Mouse (Mus musculus) heart, adult 10 weeks (tissue): Measurements from ENCODE around the gene Topaz1. TPM values are rescaled to one million over a fixed set of nuclear protein-coding genes. Genes with fewer than 3 reads are reported as not detected.

Experiments
- polyA plus RNA-seq: library from polyadenylated mRNA; stranded (reverse); fragments of 350-450 nt; fragmentation: Illumina TruSeq; extraction: RNeasy Lipid Tissue Mini Kit (QIAGEN cat#74804); gene quantifications from one replicate; pipeline ENCODE4 v1.2.3, GENCODE M21; 2014; ENCODE audit warnings: low read depth, low replicate concordance

Gene Topaz1
- not detected for polyA plus RNA-seq

GRCm38 (mm10) chr9:122747060-122747459 lies at the start of gene Topaz1:
TSS of gene Topaz1 (plus strand) at chr9:122747346.

GRCm38 (mm10) chr9:122805053-122805844 lies 58.1 kb downstream of the Topaz1 start, which contains the start of gene Tcaim:
TSS of gene Tcaim (plus strand) at chr9:122805539.

GRCm38 (mm10) chr9:122843760-122844159 lies 96.6 kb downstream of the Topaz1 start, which contains the start of gene Gm35549:
TSS of gene Gm35549 (minus strand) at chr9:122844035.

Other genes starting within 250 kb of the Topaz1 start
- gene Tcaim, start 58.2 kb downstream of the Topaz1 start, polyA plus RNA-seq = 47.2 TPM
- gene Gm35549, start 96.7 kb downstream of the Topaz1 start, polyA plus RNA-seq = not detected
- gene Zfp445, start 118.7 kb downstream of the Topaz1 start, polyA plus RNA-seq = 72.8 TPM
- gene Zkscan7, start 138.3 kb downstream of the Topaz1 start, polyA plus RNA-seq = 6.9 TPM
- gene Zfp105, start 175.7 kb downstream of the Topaz1 start, polyA plus RNA-seq = 2.0 TPM
- gene 1110059G10Rik, start 203.7 kb downstream of the Topaz1 start, polyA plus RNA-seq = 17.4 TPM
- 0.55 TPM for gene Kif15, start 203.7 kb downstream of the Topaz1 start, polyA plus RNA-seq